Mouse (Mus musculus) left cerebral cortex, adult 18-20 months (tissue): ENCODE results near the gene Ttc23l. TPM values are rescaled to one million over a fixed set of nuclear protein-coding genes. Genes with fewer than 3 reads are reported as not detected.
"Not testable (repeated sequence)": the region's sequence is repeated elsewhere in the genome, so short reads cannot be mapped to it uniquely, and the experiment has no call there.

Source experiments
- DNase-seq, 2 experiments: peaks; one replicate each; pipeline ENCODE4 v3.0.0; 2021 to 2022; ENCODE audit warnings: low spot score in 2 of 2, mixed read lengths in 1 of 2
- total RNA-seq, 2 experiments: library from RNA; stranded (reverse); gene quantifications; 2 replicates each; pipeline ENCODE4 v1.2.3; 2021

Ttc23l gene
- total RNA-seq, 2 experiments from 2014 or later, result not detected

DNA sequence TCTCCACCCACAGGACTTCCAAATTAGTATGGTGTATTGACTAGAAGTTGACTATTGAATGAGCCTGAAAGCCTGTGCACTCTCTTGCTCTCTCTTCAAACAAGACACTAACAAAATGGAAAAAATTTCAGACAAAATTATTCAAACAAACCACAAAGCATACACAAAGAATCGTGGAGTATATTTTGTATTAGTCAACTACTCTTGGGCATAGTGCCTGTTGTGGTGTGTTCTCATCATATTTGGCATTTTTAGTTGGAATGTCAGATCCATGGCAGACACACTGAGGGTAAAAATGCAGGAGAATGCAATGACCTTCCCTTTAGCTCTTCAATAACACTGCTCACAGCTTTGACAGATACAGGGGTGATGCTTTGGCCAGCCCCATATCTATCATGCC lies 32.6 kb downstream of the Ttc23l start:
- no peak for DNase-seq

DNA sequence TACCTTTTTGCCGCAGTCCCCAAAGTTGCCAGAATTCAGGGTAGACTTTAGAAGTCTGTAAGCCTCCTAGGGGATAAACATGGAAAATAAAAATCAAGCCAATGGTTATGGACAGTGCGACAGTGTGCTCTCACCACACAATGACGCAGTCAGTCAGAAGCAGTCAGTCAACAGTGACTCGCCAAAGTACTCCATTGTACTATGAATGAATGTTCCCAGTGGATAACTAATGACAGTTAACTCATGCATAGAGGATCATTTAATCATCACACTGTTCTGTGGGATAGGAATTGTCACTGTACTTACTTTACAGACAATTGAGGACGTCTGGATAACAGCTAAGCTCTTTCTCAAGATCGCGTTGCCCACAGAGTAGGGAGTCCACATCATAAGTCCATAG lies 43.3 kb downstream of the Ttc23l start:
- DNase-seq, result no peak

DNA sequence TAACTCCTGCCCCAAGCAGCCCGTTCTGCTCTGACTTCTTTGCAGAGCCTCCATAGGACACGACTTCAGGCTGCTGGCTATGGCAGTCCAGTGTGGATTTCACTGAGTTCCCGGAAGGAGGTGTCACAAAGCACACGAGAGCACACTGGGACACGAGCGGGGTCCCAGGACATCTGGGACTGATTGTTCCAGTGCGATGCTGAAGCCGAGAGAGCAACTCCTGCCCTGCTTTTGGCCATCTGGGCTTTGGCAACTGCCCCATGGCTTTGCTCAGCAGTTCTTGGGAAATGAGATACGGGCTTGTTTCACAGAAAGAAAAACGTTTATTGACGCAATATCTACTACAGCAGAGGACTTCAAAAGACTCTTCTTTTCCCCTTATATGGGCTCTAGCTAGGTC lies 52.4 kb downstream of the Ttc23l start:
- DNase-seq, result no peak

DNA sequence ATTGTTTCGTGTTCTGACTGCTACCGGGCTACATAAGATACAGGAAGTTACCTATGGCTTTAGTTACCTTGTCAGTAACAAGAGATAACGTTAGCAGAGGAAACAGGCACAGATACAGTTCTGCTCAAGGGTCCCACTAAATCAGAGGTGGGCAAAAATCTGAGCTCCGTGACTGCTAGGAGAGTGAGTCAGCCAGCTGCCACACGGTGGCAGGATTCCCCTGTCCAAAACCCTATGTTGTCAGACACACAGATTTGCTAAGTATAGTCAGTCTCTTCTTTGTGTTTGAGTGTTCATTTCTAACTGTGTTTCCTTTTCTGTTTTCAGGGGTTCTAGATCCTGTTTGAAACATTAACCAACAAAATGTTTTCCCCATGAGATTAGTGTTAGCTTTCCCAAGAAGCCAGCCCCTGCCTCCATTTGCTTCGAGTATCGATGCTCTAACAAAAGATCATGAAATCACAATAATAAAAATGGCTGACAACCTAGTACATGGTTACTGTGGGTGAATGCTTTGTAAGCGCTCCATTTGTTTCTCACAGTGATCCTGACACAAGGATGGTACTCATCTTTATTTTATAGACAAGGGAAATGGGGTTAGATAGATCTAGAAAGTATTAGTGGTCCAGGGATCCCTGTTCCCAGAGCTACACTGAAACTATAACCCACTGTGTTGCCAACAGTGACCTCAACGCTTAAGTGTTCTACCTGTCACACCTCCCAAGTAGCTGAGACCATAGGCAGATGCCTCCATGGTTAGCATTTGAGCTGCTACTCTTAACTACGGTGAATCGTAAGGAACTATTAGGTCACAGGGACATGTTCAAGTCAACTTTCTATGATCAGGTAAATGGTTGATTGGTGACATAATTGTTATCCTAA lies 57.4 kb downstream of the Ttc23l start:
- DNase-seq, result peak; percentile 50 to 57

DNA sequence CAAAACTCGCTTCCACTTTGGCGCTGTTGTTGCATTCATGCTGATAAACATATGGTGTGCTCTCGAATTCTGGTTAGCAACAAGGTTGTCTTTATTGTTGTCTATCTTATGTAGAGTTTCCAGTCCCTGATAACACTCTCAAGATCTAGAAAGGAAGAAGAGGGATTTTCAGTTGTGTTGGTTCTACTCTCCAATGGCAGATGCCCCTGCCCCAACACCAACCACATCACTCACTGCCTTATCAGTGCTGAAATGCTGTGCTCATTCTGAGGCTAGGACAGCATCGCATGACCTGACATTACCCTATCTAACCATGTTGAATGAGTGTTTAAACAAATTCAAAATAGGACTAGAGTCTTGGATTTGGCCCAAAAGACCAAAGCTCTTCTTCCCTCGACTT lies 58.4 kb downstream of the Ttc23l start:
- DNase-seq, result no peak

DNA sequence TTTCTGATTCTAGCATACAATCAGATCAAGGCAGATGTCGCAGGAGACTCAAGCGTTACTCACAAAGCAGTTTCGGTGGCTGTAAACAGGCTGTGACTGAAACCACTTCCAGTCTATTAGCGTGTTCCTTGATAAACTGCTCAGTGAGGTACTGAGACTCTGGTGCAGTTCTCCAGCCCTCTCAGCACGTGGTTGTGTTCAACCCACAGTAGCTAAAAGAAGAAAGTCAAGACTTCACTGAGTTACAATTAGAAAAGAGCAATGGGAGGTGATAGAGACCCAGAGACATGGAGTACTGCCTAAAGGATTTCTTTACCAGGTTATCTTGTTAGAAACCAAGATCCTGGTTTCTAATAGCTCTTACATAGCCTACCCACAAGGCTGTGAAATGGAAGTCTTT lies 58.9 kb downstream of the Ttc23l start:
- DNase-seq, result no peak

DNA sequence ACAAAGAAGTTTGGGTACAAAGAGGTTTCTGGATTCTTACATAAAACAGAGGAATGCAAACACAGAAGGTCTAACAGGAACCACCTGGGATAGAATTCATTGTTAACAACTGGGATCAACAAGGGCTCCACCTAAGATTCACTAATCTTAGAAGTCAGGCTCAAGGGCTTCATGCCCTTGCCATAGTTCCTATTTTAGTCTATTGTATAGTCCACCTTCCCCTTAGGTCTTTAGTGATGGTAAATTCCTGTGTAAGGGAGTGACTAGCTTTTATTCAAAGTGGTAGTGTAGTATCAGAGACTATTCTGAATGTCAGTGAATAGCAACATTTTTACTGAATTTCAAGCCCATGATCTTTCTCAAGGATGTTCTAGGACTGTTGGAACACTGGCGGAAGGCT lies 61.8 kb downstream of the Ttc23l start:
- DNase-seq, result not testable (repeated sequence)

DNA sequence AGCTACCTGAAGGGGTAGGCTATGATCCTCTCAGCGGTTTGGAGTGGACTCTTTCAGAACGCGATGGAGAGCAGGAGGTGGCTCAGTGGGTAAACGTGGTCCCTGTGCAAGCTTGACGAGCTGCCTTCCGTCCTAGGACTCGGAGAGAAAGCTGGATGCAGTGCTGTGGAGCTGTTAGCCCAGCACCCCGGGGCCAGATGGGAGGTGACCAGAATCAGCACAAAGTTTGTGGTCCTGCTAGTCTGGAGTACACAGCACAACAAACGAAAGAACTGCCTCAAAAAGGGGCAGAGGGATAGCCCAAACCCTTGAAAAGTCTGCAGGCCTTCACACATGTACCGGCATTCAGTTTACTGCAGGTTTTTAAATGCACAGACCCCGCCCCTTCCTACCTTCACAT lies 62.5 kb downstream of the Ttc23l start:
- no peak for DNase-seq

DNA sequence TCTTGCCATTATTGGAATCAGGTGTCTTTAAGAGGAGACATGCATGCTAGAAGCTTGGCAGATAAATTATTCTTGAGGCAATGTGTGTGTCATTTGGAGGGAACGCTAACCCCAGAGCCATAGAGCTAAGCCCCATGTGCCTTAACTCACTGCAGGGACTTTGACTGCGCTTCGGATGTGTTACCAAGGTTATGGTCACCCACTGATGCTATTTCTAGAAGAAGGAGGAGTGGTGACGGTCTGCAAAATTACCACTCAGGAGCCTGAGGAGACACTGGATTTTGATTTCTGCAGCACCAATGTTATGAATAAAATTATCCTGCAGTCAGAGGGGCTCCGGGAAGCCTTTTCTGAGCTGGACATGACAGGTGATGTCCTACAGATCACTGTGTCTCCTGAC lies 68.4 kb downstream of the Ttc23l start:
- peak in 1 of 2 experiments; percentile 20 for DNase-seq

DNA sequence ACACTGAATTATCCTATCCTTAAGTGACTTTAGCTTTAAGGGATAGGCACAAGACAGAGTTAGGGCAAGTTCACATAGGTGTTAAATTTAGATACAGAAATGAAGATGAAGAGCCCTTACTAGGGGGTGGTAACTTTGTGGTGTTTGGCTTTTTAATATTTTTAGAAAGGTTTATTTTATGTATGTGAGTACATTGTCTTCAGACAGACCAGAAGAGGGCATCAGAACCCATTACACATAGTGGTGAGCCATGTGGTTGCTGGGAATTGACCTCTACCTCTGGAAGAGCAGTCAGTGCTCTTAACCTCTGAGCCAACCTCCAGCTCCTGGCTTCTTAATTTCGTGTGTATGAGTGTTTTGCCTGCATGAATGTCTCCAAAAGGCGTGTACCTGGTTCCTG lies 71.2 kb downstream of the Ttc23l start:
- no peak for DNase-seq

DNA sequence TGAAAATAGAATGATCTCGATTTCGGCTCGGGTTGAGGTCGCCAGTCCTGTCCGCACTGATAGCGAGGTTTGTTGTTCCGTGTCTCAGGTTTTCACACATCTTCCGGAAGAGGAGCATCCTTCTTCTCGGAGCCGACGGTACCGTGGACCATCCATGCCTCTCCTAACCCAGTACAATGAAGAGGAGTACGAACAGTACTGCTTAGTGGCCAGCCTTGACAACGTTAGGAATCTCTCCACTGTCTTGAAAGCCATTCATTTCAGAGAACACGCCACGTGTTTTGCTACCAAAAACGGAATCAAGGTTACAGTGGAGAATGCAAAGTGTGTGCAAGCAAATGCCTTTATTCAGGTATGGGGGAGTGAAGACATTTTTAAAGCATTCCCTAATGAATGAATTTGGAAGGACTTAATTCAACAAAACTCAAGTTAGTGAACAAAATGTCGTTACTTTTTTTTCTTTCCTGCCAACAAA lies 72.1 kb downstream of the Ttc23l start:
- DNase-seq, result no peak

DNA sequence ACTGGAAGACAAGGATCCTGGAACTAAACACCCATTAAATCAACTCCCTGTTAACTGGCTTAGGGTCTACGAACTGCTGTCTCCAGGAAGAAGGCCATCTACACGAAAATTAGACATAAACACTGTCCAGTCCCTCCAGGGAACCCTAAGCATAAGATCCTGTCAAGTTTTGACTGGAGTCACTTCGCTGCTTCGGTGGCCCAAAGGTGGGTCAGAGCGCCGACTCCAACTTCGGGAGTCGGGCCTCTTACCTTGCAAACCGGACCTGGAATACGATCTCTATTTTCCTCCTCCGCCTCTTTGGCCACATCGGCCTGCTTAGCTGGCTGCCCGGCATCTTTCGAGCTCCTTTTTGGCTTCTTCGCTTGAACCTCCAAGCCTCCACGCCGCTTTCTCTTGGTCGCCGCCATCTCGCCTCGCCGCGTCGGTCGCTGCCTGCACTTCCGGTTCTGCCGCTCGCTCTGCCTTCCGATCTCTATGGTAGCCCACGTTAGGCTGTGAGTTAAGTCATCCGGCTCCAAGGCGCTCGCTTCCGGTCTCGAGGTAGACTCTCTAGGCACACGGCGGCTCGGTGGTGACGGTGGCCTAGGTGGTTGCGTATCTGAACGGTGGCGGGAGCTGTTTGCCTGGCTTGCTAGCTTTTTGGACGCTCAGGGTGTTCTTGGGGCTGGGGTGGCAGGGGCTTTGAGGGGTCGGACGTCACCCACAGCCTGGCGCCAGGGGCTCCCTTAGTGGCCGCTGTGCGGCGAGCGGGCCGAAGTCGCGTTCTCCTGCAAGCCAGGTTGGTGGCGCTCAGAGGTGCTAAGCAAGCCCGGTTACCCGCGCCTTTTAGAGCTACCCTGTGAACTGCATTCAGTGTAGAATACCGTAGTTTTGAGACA lies 72.7 kb downstream of the Ttc23l start, which contains the start of the genes Brix1 and Rad1:
Brix1 (minus strand) TSS at position 464 of the 881 bp plus-strand sequence.
Rad1 (plus strand) TSS at position 535 of the 881 bp plus-strand sequence.
- DNase-seq, result peak; percentile 95 to 96

DNA sequence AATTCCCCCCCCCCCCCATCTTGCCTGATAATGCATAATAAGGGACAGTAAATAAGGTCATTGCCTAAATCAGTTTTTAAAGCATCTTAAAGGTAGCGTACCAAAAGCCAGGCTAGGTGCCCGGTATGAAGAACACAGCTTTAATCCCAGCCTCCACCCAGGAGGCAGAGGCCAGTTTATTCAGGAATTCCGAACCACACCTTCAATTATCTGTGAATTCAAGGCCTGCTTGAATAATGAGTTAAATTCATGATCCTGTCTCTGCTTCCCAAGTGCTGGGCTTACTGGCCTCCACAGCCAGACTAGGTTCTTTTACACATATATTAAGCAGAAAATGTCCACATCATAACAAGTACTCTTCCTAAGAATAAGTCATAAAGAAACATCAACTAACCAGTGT lies 87.5 kb downstream of the Ttc23l start:
- no peak for DNase-seq

DNA sequence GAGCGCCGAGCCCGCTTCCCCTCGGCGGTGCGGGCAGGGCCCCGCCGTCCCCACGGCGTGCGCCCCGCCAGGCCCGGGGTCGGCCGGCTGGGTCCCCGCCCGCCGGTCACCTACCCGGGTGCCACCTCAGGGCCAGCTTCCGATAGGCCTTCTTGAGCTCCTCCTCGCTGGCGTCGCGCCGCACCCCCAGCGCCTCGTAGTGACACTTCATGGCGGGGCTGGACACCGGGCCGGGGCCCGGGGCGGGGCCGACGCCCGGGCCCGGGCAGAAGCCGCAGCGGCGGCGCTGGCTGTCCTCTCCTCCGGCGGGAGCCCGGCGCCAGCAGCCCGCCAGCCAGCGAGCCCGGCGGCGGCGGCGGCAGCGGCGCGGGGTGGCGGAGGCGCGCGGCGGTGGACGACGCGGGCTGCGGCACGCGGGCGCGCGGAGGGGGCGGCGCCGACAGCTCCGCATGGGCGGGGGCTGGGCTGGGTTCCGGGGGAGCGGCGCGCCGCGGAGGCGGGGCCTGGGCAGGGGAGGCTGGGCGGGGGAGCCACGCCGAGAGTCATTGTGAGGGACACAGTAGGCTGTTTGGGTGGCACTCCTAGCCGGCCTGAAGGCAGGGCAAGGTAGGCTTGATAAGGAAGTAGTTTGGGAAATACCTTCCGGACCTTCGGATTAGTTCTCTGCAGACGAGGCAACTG lies 88.2 kb downstream of the Ttc23l start, which contains the start of gene Dnajc21:
Dnajc21 (minus strand) TSS at position 366 of the 681 bp plus-strand sequence.
- DNase-seq, result peak; percentile 71 to 83

DNA sequence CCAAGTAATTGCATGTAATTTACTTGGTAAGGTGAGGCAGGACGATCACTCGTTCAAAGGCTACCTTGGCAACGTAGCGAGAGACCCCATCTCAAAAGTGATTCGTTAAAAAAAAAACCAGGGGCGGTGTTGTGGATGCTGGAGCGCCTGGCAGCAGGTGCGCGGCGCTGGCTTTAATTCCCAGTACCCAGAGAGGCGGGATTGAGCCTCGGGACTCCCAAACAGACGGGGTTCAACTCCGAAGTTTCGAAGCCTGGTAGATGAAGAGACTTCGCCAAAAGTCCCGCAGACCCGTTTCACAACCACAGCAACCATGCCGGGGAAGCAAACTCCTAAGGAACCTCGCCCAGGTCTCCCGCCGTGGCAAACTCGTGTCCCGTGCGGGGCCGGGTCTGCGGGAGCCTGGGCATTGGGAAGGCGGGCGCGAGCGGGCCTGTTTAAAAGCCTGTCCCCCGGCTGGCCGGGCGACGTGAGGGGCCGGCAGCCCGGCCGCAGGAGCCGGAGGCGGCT lies 88.8 kb downstream of the Ttc23l start:
- peak; percentile 15 to 36 for DNase-seq

DNA sequence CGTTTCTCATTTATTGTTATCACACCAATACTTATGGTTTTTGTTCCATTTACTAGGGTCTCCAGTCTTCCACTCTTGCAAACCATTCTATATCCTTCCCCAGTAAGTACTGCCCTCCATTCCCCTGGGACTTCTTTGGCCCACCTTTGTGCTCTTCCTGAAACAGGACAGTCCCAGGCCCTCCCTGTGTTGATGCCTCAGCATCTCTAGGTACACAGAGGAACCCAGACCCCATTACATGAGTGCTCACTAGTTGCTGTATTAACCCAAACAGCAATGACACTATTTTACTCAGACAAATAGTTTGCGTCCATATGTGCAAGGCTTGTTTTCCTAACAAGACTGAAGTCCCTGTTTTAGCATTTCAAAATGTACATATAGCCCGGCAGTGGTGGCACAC lies 89.7 kb downstream of the Ttc23l start:
- no peak for DNase-seq

DNA sequence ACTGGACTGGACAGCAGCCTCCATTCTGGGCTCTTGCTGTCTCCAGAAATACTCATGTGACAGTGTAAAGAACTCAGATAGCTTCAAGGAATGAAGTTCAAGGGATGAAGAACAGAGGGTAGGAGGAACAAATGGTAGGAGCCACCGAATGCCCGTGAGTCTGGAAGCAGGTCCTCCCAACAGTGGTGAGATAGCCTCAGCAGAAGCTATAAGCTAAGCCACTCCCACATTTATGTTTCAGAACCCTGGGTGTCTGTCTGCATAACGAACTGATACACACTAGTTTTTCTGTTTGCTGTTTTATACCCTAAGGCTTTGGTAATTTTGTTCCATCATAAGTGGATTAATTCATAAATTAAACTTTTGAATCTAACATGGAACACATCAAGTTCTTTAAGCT lies 93.8 kb downstream of the Ttc23l start:
- no peak for DNase-seq

DNA sequence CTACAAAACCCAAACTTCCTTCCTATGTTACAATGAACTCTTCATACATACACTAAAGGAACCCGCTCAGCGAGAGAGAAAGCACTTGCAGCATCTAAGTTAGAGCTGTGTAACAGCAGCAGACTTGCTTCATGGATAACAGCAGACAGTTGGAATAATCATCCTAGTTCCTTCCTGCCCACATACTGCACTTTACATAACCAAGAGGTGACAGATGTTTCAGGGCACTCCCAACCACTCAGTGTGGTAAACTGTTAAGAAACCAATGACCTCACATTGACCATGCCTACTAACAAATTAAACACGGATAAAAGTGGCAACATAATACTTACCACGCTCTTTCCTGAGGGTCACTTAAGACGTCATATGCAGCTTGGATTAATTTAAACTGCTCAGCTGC lies 94.9 kb downstream of the Ttc23l start:
- peak; percentile 29 to 45 for DNase-seq

DNA sequence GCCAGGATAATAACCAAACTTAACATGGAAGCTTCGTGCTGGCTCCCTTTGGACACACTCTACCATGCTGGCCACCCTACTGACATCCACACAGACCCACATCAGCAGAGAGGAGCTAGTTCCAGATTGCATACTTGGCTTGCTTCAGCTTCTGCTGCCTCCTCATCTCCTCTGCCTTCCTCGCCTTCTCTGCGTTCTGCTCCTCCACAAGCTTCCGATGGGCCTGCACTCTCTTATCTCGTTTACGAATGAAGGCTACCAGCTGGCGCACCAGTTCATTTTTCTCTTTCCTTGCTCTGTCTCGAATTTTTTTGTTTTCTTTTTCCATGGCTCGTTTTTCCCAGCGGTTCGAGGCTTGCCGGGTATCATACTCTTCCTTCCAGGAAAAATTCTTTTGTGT lies 97.5 kb downstream of the Ttc23l start:
- DNase-seq, result peak in 1 of 2 experiments; percentile 53
